Mouse (Mus musculus) layer of hippocampus, adult 11-12 months (tissue): Measurements from ENCODE around the gene Otud4.
"Not testable (repeated sequence)": the region's sequence is repeated elsewhere in the genome, so short reads cannot be mapped to it uniquely, and the experiment has no call there.

Experiments used
- DNase-seq: peaks from one replicate; pipeline ENCODE4 v3.0.0; 2022; ENCODE audit warnings: low spot score

The Otud4 gene

DNA sequence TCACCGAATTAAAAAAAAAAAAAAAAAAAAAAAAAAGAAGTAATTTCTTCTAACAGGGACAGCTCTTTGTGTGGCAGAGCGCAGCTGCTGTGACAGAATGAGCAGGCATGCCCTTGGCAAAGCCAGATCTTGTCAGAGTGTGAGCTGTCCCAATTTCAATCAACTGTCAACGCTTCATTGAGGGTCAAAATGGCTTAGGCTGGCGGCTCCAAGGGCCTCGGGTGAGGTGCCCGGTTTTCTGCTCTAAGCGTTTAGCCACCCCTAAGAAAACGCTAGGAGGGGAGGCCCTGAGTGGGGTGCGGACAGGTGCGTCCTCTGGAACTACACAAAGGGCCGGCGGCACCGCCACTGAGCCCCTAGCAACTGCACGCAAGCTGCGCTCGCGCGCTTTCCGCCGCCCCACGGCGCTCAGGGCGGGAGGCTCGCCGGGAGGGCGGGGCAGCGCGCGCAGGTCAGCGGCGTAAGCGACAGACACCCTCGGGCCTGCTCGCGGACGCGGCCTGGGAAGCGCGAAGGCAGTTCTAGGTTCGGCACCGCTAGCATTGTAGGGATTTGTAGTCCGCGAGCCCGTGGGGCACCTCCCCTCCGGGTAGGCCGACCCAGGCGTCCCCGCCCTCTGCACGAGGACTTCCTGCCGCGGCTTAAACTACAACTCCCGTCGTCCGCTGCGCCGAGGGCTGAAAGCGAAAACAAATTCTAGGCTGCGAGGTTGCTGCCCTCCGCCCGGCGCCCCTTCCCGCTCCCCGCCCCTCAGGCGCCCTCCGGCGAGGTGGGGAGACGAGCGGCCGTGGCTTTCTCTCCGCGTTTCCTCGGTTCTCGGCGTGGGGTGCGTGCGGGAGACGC is 490 bp upstream of the Otud4 start:
- DNase-seq: peak; percentile 98

DNA sequence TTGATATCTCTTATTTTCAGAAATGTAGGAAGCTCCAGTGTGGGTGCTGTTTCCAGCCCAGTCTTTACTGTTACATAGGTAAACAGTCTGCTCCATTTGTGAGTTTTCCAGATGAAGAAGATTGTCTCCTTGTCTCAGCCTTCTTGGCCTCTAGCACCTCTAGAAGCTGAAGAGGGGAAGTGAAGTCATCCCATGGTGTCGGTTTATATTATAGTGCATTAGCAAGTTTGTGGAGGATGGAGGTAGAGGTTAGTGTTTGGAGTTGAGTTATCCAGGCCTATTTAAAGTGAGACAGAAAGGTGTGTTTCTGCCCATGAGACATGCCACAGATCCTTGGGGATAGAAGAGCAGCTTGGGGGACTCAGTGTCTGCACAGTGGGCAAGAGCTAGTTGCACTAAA is 1.7 kb downstream of the Otud4 start:
- DNase-seq: no peak

GRCm38 (mm10) chr8:79649569-79649968 is 10.2 kb downstream of the Otud4 start:
- no peak for DNase-seq

DNA sequence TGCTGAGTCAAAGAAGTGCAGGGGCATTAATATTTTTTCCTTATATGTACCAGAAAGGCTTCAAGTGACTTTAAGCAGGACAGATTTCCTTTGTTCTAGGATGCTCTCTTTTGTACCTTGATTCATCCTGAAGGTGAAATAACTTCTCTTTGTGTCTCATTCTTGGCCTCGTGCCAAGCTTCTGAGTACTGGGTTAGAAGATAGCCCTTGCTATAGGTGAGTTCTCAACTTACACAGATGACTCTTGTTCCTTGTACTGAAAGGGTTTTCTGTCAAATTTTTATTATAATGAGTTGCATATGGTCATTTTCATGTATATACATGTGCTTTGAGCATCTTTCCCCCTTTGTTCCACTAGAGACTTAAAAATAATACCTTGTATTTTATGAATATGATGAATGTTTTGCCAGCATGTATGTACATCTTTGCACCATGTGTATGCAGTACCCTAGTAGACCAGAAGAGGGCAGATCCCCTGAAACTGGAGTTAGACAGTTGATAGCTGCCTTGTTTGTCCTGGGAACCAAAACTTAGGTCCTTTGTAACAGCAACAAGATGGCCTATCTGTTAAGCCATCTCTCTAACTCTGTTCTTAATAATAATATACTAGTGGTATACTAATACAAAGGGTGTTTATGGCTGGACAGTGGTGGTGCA is 10.9 kb downstream of the Otud4 start:
- no peak for DNase-seq

GRCm38 (mm10) chr8:79653736-79654135 is 14.3 kb downstream of the Otud4 start:
- DNase-seq: no peak

DNA sequence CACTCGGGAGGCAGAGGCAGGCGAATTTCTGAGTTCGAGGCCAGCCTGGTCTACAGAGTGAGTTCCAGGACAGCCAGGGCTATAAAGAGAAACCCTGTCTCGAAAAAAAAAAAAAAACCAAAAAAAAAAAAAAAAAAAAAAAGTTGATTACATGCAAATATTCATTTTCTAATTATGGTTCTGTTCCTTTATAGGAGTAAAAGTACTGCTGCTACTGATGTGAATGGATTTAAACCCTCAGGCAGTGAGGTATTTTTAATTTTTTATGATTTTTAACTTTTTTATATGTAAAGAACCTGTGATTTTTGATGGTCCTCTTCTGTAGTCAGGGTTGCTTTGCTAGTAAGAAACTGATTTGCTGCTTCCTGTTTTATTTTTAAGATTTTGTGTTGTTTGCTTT is 19.3 kb downstream of the Otud4 start:
- DNase-seq: not testable (repeated sequence)

DNA sequence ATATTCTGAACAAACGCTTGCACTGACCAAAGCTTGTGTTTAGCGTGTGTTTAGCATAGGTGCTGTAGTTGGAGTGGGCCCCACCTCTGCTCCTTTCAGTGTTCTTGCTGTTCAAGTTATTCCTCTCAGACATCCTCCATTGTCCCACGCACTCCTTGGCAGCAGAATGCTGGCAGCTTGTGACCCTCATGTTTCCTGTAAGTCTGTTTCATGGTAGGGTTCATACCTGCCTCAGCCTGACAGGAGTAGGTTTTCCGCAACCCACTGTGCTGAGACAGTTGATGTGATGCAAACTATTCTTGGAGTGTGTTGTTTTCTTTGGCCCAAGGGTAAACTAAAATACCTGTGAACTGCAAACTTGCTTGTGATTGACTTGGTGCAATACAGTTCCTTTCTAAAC is 37.0 kb downstream of the Otud4 start:
- DNase-seq: no peak

DNA sequence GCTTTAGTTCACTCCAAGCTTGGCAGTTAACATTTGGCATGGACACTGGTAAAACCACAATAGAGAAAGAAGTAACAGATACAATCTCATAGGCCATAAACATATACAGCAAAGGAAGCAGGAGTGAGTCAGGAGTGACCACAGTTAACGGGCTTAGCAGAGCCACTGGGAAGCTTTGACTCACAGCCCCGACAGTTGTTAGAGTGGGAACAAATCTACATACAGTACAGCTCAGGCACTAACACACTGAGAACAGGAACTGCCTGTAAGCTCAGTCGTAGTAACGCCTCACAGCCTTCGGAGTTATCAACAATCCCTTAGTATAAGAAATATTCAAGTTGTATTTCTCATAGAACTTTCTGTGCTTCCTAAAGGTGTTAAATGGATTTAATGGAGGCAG is 39.6 kb downstream of the Otud4 start:
- DNase-seq: no peak

DNA sequence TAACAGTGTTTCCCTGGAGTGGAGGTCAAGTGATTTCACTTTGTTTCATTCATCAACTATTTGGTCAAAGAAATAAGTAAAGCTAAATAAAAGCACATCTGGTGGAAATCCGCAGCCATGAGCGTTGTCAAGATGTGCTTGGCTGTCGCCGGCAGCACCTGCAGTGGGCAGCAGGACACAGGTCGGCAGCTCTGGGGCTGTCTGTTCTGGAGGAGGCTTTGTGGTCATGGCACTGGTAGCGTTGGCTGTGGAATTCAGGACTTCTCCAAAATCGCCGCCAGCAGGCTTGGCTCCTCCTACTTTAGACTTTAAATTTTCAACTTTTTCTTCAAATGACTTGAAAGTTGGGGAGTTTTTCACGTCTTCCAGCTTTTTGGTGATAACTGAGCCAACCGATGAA is 40.7 kb downstream of the Otud4 start:
- DNase-seq: not testable (repeated sequence)

DNA sequence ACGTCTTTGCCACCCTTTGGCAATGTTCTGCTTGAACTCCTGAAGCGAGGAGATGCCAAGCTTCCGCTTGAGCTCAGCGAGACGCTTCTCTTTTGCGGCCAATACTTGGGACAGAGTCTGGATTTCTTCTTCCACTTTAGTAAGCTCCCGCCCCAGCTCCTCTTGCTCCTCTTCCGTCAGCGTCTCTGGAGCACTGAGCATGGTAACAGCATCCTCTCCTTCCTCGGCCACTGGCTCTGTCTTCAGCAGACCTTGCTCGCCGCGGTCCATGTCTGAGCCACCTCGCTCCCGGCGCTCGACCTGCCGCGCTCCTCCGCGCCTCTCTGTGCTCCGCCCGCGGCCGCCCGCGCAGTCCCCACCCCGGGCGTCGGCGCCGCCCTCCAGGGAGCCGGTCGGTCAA is 41.1 kb downstream of the Otud4 start:
- DNase-seq: no peak

DNA sequence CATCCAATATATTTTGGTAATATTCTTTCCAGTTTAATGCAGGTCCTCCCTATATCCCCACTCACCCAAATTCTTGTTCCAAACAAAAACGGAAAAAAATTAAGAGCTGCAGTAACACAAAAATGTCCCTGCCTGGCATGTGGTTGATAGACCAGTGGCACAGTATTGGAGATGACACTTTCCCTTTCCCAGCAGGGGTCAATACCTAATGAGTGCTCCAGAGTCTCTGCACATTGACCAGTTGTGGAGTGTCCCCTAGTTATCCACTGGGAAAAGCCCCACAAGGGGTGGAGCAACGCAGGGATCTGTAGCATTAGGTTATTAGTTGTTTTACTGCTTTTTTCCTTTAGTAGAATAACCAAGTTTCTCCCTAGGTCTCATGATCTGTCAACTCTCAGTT is 41.5 kb downstream of the Otud4 start:
- DNase-seq: no peak

DNA sequence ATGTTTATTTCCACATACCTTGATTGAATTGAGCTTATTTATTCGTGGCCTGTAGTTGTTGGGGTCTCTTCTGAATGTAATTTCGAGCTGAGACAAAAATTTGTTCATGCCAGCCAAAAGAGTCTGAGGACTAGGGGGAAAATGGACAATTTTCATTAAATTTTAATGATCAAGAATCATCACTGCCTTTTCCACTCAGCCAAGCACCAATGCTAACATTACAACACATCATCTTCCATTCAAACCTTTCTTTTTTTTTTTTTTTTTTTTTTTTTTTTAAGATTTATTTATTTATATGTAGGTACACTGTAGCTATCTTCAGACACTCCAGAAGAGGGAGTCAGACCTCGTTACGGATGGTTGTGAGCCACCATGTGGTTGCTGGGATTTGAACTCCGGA is 46.5 kb downstream of the Otud4 start:
- DNase-seq: not testable (repeated sequence)

DNA sequence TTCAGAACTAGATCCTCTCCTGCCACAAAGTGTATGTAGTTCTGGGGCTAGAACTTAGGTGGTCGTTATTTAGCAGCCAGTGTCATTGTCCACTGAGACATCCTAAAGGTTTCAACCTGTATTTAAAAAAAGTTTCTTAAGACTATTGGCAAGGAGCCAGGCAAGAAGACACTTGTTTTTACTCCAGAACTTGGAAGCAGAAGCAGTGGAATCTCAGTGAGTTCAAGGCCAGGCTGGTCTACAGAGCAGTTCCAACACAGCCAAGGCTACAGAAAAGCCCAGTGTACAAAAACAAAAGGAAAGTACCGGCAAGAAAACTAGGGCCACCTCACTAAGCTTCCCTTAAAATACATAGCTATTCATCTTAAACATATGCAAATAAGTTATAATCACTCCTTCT is 53.1 kb downstream of the Otud4 start:
- DNase-seq: no peak

DNA sequence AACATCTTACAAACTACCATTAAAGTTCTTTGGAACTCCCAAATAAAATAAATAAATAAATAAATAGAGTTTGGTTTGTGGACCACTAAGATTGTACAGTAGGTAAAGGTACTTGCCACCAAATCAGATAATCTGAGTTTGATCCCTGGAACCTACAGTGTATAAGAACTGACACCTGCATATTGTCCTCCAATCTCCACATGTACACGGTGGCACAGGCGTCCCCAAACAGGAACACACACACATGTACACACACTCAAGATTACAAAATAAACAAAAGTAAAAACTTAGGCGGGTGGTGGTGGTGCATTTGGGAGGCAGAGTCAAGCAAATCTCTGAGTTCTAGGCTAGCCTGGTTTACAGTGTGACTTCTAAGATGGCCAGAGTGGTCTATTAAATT is 67.3 kb downstream of the Otud4 start:
- DNase-seq: no peak

GRCm38 (mm10) chr8:79711064-79711961 is 71.9 kb downstream of the Otud4 start, which contains the start of the genes Abce1 and Anapc10:
TSS of gene Abce1 (minus strand) at chr8:79711740.
TSS of gene Anapc10 (plus strand) at chr8:79711820.
- DNase-seq: peak; percentile 98

- DNase-seq: no peak
These were observed 73.3 kb downstream of the Otud4 start for GRCm38 (mm10) chr8:79712676-79713075.

DNA sequence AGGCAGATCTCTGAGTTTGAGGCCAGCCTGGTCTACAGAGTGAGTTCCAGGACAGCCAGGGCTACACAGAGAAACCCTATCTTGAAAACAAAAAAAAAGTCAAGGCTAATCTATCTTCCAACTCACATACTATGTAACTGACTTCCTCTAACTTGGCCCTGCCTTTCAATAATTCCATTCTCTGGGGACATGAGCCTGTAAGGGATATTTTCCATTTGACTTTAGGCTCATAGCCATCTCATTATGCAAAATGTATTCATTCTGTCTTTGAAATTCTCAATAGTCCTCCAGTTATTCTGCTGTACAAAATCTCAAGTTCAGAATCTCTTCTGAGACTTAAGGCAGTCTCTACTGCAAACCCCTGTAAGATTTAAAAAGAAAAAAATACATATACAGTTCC is 82.1 kb downstream of the Otud4 start:
- DNase-seq: no peak

- no peak for DNase-seq
These were observed 83.9 kb downstream of the Otud4 start for GRCm38 (mm10) chr8:79723308-79723707.

DNA sequence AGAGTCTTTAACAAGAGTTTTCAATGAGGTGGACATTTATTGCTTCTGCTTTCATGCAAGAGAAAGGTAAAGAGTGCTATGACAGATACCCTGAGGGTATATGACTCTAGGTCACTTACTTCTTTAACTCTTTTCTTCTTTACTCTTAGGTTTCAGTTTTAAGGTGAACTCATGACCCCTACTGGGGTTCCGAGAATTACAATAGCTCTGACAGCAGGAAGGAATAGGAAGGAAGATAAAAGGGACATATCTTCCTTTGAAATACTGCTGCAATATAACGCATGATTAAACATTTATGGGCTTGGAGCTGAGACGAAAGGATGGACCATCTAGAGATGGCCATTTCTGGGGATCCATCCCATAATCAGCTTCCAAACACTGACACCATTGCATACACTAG is 85.2 kb downstream of the Otud4 start:
- DNase-seq: no peak
